Mouse (Mus musculus) stomach, postnatal 0 days (tissue): Measurements from ENCODE around the gene Upp2.

ENCODE experiments used
- CTCF ChIP-seq: IDR thresholded peaks from 2 replicates; pipeline ENCODE4 v1.5.1; 2016; ENCODE audit warnings: antibody characterized with exemption, low read depth, mild to moderate bottlenecking, moderate library complexity
- EP300 ChIP-seq: optimal IDR thresholded peaks from 2 replicates; pipeline ENCODE3; 2016; ENCODE audit warnings: antibody characterized with exemption

- TF ChIP-seq CTCF, result no peak
- no peak for TF ChIP-seq EP300
Observed at GRCm38 (mm10) chr2:58700354-58700753, 133.3 kb downstream of the Upp2 start.
